ENCODE assay signal across 19 mouse cellular contexts in the genomic region with DNA sequence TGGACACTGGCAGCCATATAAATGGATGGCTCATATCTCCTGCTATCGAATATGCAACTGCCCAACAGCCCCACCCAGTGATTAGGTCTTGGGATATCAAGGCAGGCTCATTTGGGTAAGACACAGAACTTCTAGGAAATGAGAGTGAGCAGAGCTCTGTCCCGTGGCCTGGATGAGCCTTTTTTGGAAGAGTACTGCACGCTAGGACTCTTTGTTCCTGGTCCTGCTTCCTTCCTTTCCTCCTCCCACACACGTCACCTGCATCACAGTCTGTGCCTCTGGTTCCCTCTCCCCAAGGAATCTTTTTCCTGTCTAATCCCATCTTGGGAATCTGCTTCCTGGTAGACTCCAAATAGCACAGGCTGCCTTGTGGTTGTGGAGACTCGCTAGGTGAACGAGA. TPM values are rescaled to one million over a fixed set of nuclear protein-coding genes. Genes with fewer than 3 reads are reported as not detected.
A peak's percentile ranks its signal among the peaks of the same experiment; 100 is the strongest.
DNase-seq lines count a peak whose midpoint lies in the region; ATAC-seq and TF ChIP-seq lines count a peak whose summit lies in the region.
"Had no signal": no experiment of that assay in that cellular context is flagged by ENCODE, and none has a peak within 500 bp of the region (broad histone marks: within the 10 kb centered on the region; RNA-seq: fewer than 3 reads in every experiment).

No protein-coding gene starts in this region.

- 24% methylated on average over 6 of the region's 6 CpGs for WGBS in heart, adult 2 months
- WGBS in heart, embryonic 10.5 days: 42% methylated on average over 6 of the region's 6 CpGs
- 66% methylated on average over 6 of the region's 6 CpGs for WGBS in hindbrain, embryonic 13.5 days
- 66% methylated on average over 6 of the region's 6 CpGs for WGBS in hindbrain, embryonic 11.5 days
- WGBS in heart, embryonic 12.5 days: 29% methylated on average over 6 of the region's 6 CpGs

- no peaks in the 10 kb centered on the region for H3K36me3 ChIP-seq in heart, adult 2 months (ENCODE audit: control insufficient read depth, insufficient read depth, low read length)
- no peaks in the 10 kb centered on the region for H3K36me3 ChIP-seq in heart, embryonic 10.5 days
- no peaks in the 10 kb centered on the region for H3K36me3 ChIP-seq in hindbrain, embryonic 13.5 days
- no peaks in the 10 kb centered on the region for H3K36me3 ChIP-seq in hindbrain, embryonic 11.5 days (ENCODE audit: control insufficient read depth, insufficient read depth, low read length)
- H3K36me3 ChIP-seq in heart, embryonic 12.5 days: no peaks in the 10 kb centered on the region
- H3K36me3 ChIP-seq: embryonic facial prominence, embryonic 15.5 days; forebrain, embryonic 10.5 days; forebrain, embryonic 15.5 days; G1E; heart, embryonic 15.5 days; hindbrain, embryonic 10.5 days; intestine, embryonic 15.5 days had no signal

- H3K9me3 ChIP-seq in heart, embryonic 10.5 days: no peaks in the 10 kb centered on the region
- no peaks in the 10 kb centered on the region for H3K9me3 ChIP-seq in hindbrain, embryonic 13.5 days
- no peaks in the 10 kb centered on the region for H3K9me3 ChIP-seq in hindbrain, embryonic 11.5 days (ENCODE audit: control insufficient read depth, low read length)
- H3K9me3 ChIP-seq in heart, embryonic 12.5 days (replicated peaks): no peaks in the 10 kb centered on the region
- H3K9me3 ChIP-seq: embryonic facial prominence, embryonic 15.5 days; forebrain, embryonic 10.5 days; forebrain, embryonic 15.5 days; G1E; heart, embryonic 15.5 days; hindbrain, embryonic 10.5 days; intestine, embryonic 15.5 days had no signal

- no peaks in the 10 kb centered on the region for H3K27me3 ChIP-seq in heart, adult 2 months (ENCODE audit: control insufficient read depth, insufficient read depth, low read length)
- no peaks in the 10 kb centered on the region for H3K27me3 ChIP-seq in heart, embryonic 10.5 days (ENCODE audit: insufficient read depth, poor library complexity, severe bottlenecking)
- H3K27me3 ChIP-seq in hindbrain, embryonic 13.5 days: no peaks in the 10 kb centered on the region; the same call in 1 of the 2 replicates
- H3K27me3 ChIP-seq in hindbrain, embryonic 11.5 days (ENCODE audit: control insufficient read depth, insufficient read depth, low read length): no peaks in the 10 kb centered on the region
- no peaks in the 10 kb centered on the region for H3K27me3 ChIP-seq in heart, embryonic 12.5 days (replicated peaks)
- H3K27me3 ChIP-seq: embryonic facial prominence, embryonic 15.5 days; forebrain, embryonic 15.5 days; heart, embryonic 15.5 days; intestine, embryonic 15.5 days had no signal

- no peaks in the 10 kb centered on the region for H3K79me2 ChIP-seq in heart, adult 2 months (replicated peaks; ENCODE audit: control insufficient read depth, insufficient read depth, low read length)

- TF ChIP-seq POLR2A in heart, adult 2 months (IDR thresholded peaks at IDR 0.05; ENCODE audit: insufficient read depth, low read depth, low read length): 0 out of 2 replicates have a peak, but pooled peaks have one; percentile 25

- no peak for ATAC-seq in hindbrain, embryonic 13.5 days (ENCODE audit: low FRiP score)
- ATAC-seq in hindbrain, embryonic 11.5 days (ENCODE audit: low FRiP score): no peak
- ATAC-seq in heart, embryonic 12.5 days (ENCODE audit: insufficient number of reproducible peaks, low FRiP score): no peak
- no peak for ATAC-seq in megakaryocyte progenitor cell, adult 5-6 weeks (replicated peaks; ENCODE audit: poor library complexity)
- ATAC-seq: forebrain, embryonic 15.5 days; intestine, embryonic 15.5 days had no signal

- TF ChIP-seq CTCF in heart, adult 2 months (IDR thresholded peaks at IDR 0.05): no peak

- peaks cover 1% of the 10 kb centered on the region; the same call in 1 of the 2 replicates for H3K4me1 ChIP-seq in heart, adult 2 months (ENCODE audit: control insufficient read depth, insufficient read depth, low read length)
- H3K4me1 ChIP-seq in heart, embryonic 10.5 days: peaks cover 44% of the 10 kb centered on the region
- H3K4me1 ChIP-seq in hindbrain, embryonic 13.5 days (replicated peaks): peaks cover 17% of the 10 kb centered on the region
- H3K4me1 ChIP-seq in hindbrain, embryonic 11.5 days (replicated peaks; ENCODE audit: control insufficient read depth, insufficient read depth, low read length): no peaks in the 10 kb centered on the region
- peaks cover 38% of the 10 kb centered on the region for H3K4me1 ChIP-seq in heart, embryonic 12.5 days (replicated peaks)
- H3K4me1 ChIP-seq: forebrain, embryonic 15.5 days; intestine, embryonic 15.5 days had no signal

- no peak overlapping the region for H3K4me3 ChIP-seq in heart, adult 2 months
- no peak overlapping the region for H3K4me3 ChIP-seq in heart, embryonic 10.5 days
- H3K4me3 ChIP-seq in hindbrain, embryonic 13.5 days: no peak overlapping the region
- H3K4me3 ChIP-seq in hindbrain, embryonic 11.5 days (ENCODE audit: low read depth, low read length): no peak overlapping the region
- H3K4me3 ChIP-seq in heart, embryonic 12.5 days: no peak overlapping the region
- H3K4me3 ChIP-seq: embryonic facial prominence, embryonic 15.5 days; erythroblast, embryonic 14.5 days; forebrain, embryonic 10.5 days; forebrain, embryonic 15.5 days; heart, embryonic 15.5 days; hindbrain, embryonic 10.5 days; intestine, embryonic 15.5 days had no signal

- no peak overlapping the region for H3K27ac ChIP-seq in heart, adult 2 months
- H3K27ac ChIP-seq in heart, embryonic 10.5 days: no peak overlapping the region
- H3K27ac ChIP-seq in hindbrain, embryonic 13.5 days: 0 out of 2 replicates have a peak overlapping the region, but pooled peaks have one; percentile 2
- H3K27ac ChIP-seq in hindbrain, embryonic 11.5 days (ENCODE audit: low read depth, low read length): no peak overlapping the region
- no peak overlapping the region for H3K27ac ChIP-seq in heart, embryonic 12.5 days (ENCODE audit: poor library complexity, severe bottlenecking)
- H3K27ac ChIP-seq: embryonic facial prominence, embryonic 15.5 days; forebrain, embryonic 10.5 days; forebrain, embryonic 15.5 days; heart, embryonic 15.5 days; hindbrain, embryonic 10.5 days; intestine, embryonic 15.5 days had no signal

- intact Hi-C loops in heart, adult 2 months (cut with DNase I): no loop called here

- no peak overlapping the region for H3K4me2 ChIP-seq in hindbrain, embryonic 13.5 days
- H3K4me2 ChIP-seq in hindbrain, embryonic 11.5 days (replicated peaks; ENCODE audit: low read depth, low read length): no peak overlapping the region
- H3K4me2 ChIP-seq in heart, embryonic 12.5 days: peak overlapping the region; percentile 35
- H3K4me2 ChIP-seq: embryonic facial prominence, embryonic 15.5 days; forebrain, embryonic 15.5 days; heart, embryonic 15.5 days; intestine, embryonic 15.5 days had no signal

- 0 out of 2 replicates have a peak, but pooled peaks have one; percentile 62 for TF ChIP-seq EP300 in heart, adult 2 months (IDR thresholded peaks at IDR 0.05; ENCODE audit: insufficient read depth, low read depth, low read length)

- H3K9ac ChIP-seq in heart, adult 2 months (ENCODE audit: low read depth, low read length): no peak overlapping the region
- no peak overlapping the region for H3K9ac ChIP-seq in hindbrain, embryonic 13.5 days
- no peak overlapping the region for H3K9ac ChIP-seq in hindbrain, embryonic 11.5 days (ENCODE audit: low read depth, low read length)
- H3K9ac ChIP-seq in heart, embryonic 12.5 days: no peak overlapping the region
- H3K9ac ChIP-seq: embryonic facial prominence, embryonic 15.5 days; forebrain, embryonic 15.5 days; heart, embryonic 15.5 days; intestine, embryonic 15.5 days had no signal

- DNase-seq in heart, adult 2 months: no peak
- no peak for DNase-seq in heart, embryonic 10.5 days (ENCODE audit: low spot score)
- DNase-seq in hindbrain, embryonic 11.5 days (ENCODE audit: low spot score): no peak
- peak; percentile 8 for DNase-seq in brain, adult 2 months (ENCODE audit: low read depth, low spot score)
- DNase-seq in embryo, embryonic 9.5 days (ENCODE audit: extremely low spot score): no peak
- DNase-seq: cerebellum, adult 2 months; cerebellum, postnatal 10 days; kidney, adult 18-20 months had no signal

RNA-seq across cellular contexts. Expression of gene Dcp1a, which starts 54.2 kb away (rescaled TPM):
- total RNA-seq in heart, adult 2 months (2021): 10 to 100 TPM in 1 of 2 experiments, 1 to 10 TPM in 1; 9.8 to 10.8 TPM
- 15.4 and 16.0 TPM in 2 replicates for polyA plus RNA-seq in heart, adult 2 months (2012; rRNA removed)
- polyA plus RNA-seq in heart, embryonic 10.5 days (2016; fragmentation: Nextera tagmentation; extraction: Ambion mirVana): 24.2 and 24.8 TPM in 2 replicates
- 18.4 and 19.3 TPM in 2 replicates for polyA plus RNA-seq in hindbrain, embryonic 13.5 days (2015; fragmentation: Nextera tagmentation; extraction: Ambion mirVana)
- 25.4 and 27.4 TPM in 2 replicates for polyA plus RNA-seq in hindbrain, embryonic 11.5 days (2014; fragmentation: Nextera tagmentation; extraction: Ambion mirVana)
- 21.8 and 25.5 TPM in 2 replicates for polyA plus RNA-seq in heart, embryonic 12.5 days (2016; fragmentation: Nextera tagmentation; extraction: Ambion mirVana)
- 27.1 and 31.2 TPM in 2 replicates for total RNA-seq in megakaryocyte progenitor cell, adult 5-6 weeks (2015)
- total RNA-seq in megakaryocyte progenitor cell, adult 5-6 weeks (2017): 24.7 and 24.9 TPM in 2 replicates
